Mouse (Mus musculus) hindbrain, embryonic 15.5 days (tissue): Measurements from ENCODE around the gene Ctu1. TPM values are rescaled to one million over a fixed set of nuclear protein-coding genes. Genes with fewer than 3 reads are reported as not detected.

ENCODE experiments used
- ATAC-seq: fragments of 200-750 bp; cut with Nextera tagmentation; 2 replicates; pipeline ENCODE4 v1.8.0; 2017; ENCODE audit warnings: low read depth, moderate number of reproducible peaks, moderate TSS enrichment; ENCODE audit not compliant: low FRiP score
- H3K27ac ChIP-seq: fragments of 300-500 bp; sonication (generic); replicated peaks from 2 replicates; pipeline ENCODE4 v1.5.1; 2015; ENCODE audit warnings: mild to moderate bottlenecking, inconsistent platforms
- H3K27me3 ChIP-seq: fragments of 300-500 bp; sonication (generic); 2 replicates; pipeline ENCODE4 v1.6.1; 2015; ENCODE audit warnings: control low read depth, inconsistent platforms
- H3K36me3 ChIP-seq: fragments of 300-500 bp; sonication (generic); 2 replicates; pipeline ENCODE4 v1.6.1; 2015; ENCODE audit warnings: control low read depth, inconsistent platforms
- H3K4me1 ChIP-seq: fragments of 300-500 bp; sonication (generic); replicated peaks from 2 replicates; pipeline ENCODE4 v1.6.1; 2015; ENCODE audit warnings: control low read depth, inconsistent platforms
- H3K4me2 ChIP-seq: fragments of 300-500 bp; sonication (generic); 2 replicates; pipeline ENCODE4 v1.6.1; 2015; ENCODE audit warnings: moderate library complexity, mild to moderate bottlenecking, inconsistent platforms
- H3K4me3 ChIP-seq: fragments of 300-500 bp; sonication (generic); 2 replicates; pipeline ENCODE4 v1.5.1; 2015; ENCODE audit warnings: mild to moderate bottlenecking, inconsistent platforms
- H3K9ac ChIP-seq: fragments of 300-500 bp; sonication (generic); 2 replicates; pipeline ENCODE4 v1.6.1; 2015; ENCODE audit warnings: inconsistent platforms
- H3K9me3 ChIP-seq: fragments of 300-500 bp; sonication (generic); 2 replicates; pipeline ENCODE4 v1.6.1; 2016; ENCODE audit warnings: control low read depth, inconsistent platforms
- WGBS: fragments of 180-500 bp; shearing (Covaris S2); methylation state at CpG from one replicate; pipeline ENCODE4 v1.1.7; 2015; 5-methylcytosine and 5-hydroxymethylcytosine counted together
- polyA plus RNA-seq: library from polyadenylated mRNA; unstranded; fragments of >200 nt; fragmentation: Nextera tagmentation; extraction: Ambion mirVana; gene quantifications from 2 replicates; pipeline ENCODE4 v1.2.1, GENCODE M21; 2015

Ctu1 gene
- polyA plus RNA-seq, result 21.4 and 21.5 TPM in 2 replicates

DNA sequence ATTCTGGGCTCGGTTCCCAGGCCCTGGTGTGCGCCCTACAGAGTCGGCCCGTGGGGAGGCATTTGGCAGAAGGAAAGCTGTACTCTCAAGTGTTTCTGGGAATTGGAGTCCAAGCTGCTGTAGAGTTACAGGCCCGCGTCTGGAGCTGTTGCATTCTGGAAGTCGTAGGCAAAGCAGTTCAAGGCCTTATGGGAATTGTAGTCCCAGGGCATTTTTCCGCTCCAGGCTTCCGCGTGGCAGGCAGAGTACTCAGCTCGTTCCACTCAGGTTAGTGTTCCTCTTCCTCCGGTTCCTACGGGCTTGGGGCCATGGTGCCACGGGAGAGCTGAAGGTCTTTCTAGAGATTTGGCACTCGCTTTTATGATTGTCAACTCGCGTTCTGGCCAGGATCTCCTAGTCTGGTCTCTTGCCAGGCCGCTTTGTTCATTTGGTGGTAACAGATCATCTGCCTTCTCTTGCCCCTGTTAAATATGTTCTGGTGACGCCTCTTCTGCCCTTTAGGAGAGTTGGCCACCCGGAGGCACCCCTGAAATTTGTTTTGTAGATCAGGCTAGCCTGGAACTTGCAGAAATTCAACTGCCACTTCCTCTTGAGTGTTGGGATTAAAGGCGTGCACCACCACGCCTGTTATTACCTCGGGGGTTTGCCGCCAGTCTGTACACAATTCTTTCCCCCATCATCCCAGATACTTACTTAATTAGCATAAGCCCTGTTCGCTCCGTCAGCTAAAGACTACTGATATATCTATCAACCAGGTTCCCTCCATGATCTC is at the start of gene Ctu1:
Gene Ctu1, plus strand, starts transcription at position 208 of the 772 bp plus-strand sequence.
- Histone ChIP-seq H3K9ac (peak within 1 kb of the TSS; percentile 58), H3K4me1 (peaks cover 8% of the 10 kb centered on the region), H3K4me2 (peak within 1 kb of the TSS; percentile 79), H3K4me3 (peak within 1 kb of the TSS; percentile 55), H3K9me3 (no peaks in the 10 kb centered on the region), H3K36me3 (peaks cover 23% of the 10 kb centered on the region), H3K27ac (peak within 1 kb of the TSS; percentile 66), H3K27me3 (no peaks in the 10 kb centered on the region)
- peak; percentile 96 for ATAC-seq
- WGBS, result under 1% methylated on average over 26 of the region's 26 CpGs

DNA sequence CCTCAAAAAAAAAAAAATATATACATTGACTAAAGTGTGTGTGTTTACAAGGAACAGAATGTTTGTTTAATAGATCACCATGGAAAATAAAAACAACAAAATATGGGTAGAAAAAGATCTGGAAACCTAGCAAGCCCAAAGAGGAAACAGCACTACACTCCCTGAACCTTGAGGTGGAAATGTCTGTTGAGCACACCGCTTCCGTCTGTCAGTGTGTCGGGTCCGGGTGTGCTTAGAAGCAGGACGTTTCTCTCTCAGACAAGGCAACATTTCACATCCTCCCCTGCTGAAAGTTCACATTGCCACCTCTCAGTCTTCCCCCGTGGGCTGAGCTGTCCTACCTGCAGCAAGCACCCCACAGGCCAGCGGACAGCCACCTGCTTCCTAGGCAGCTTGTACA is 48.9 kb upstream of the Ctu1 start:
- no peak for ATAC-seq
- no peaks in the 10 kb centered on the region for H3K4me1 ChIP-seq
- H3K4me3 ChIP-seq, result no peak overlapping the region
- no peaks in the 10 kb centered on the region for H3K9me3 ChIP-seq
- WGBS, result 83% methylated on average over 7 of the region's 7 CpGs
- no peak overlapping the region for H3K27ac ChIP-seq
- no peak overlapping the region for H3K4me2 ChIP-seq
- H3K9ac ChIP-seq, result no peak overlapping the region
- no peaks in the 10 kb centered on the region for H3K36me3 ChIP-seq
- H3K27me3 ChIP-seq, result no peaks in the 10 kb centered on the region

- no peaks in the 10 kb centered on the region for H3K9me3 ChIP-seq
- H3K4me3 ChIP-seq, result peak overlapping the region; percentile 10; the same call in 1 of the 2 replicates
- 13% methylated on average over 10 of the region's 10 CpGs for WGBS
- peak overlapping the region; percentile 35 for H3K4me2 ChIP-seq
- no peak overlapping the region for H3K9ac ChIP-seq
- H3K27ac ChIP-seq, result no peak overlapping the region
- H3K27me3 ChIP-seq, result no peaks in the 10 kb centered on the region
- H3K4me1 ChIP-seq, result no peaks in the 10 kb centered on the region
- 0 out of 2 replicates have a peak, but pooled peaks have one; percentile 30 for ATAC-seq
- H3K36me3 ChIP-seq, result no peaks in the 10 kb centered on the region
Measured at GRCm38 (mm10) chr7:43623819-43624218, 48.0 kb upstream of the Ctu1 start.

DNA sequence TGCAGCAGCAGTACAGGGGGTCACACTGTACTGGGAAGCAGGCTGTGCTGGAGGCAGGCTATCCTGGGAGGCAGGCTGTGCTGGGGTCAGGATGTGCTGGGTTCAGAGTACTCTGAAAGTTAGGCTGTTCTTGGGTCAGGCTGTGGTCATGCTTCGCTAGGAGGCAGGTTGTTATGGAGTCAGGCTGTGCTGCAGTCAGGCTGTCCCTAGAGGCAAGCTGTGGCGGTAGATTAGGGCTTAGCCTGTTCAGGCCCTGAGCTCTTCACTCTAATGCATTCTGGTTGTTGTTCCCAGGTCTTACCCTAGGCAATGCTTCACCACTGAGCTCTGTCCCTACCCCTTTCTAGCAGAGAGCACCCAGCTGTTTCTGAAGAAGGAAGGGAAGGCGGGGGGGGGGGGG is 46.8 kb upstream of the Ctu1 start:
- Histone ChIP-seq H3K4me3 (no peak overlapping the region), H3K27me3 (no peaks in the 10 kb centered on the region), H3K9ac (no peak overlapping the region), H3K9me3 (no peaks in the 10 kb centered on the region), H3K27ac (no peak overlapping the region), H3K36me3 (no peaks in the 10 kb centered on the region), H3K4me1 (no peaks in the 10 kb centered on the region), H3K4me2 (no peak overlapping the region)
- 59% methylated on average over 3 of the region's 3 CpGs for WGBS
- ATAC-seq, result peak; percentile 42; the same call in 1 of the 2 replicates

DNA sequence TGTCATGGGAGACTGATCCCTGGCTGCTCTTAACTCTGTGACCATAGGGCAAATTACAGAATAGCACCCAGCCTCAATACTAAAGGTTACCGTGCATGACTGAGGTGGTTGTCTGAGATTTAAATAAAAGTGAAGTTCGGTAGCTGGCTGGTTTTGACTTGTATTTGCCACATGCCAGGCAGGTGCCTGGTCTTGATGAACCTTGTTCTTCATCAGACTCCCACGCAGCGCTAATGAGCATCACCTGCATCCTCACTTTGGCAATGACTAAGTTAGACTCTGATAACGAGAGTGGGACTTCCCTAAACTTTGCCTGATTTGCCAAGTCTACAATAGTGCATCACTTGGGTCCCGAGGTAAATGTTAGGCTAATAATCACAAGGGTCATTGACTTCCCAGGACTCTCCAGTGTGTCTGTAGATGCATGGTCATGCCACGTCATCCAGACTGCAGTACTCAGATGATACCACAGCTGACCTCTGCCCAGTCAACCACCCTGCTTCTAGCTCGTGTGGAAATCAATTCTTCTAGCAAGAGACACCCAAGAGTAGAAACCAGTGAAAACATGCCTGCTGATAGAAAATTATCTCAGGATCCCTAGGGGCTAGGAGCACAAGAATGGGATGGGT is 45.9 kb upstream of the Ctu1 start:
- Histone ChIP-seq H3K27me3 (no peaks in the 10 kb centered on the region), H3K4me1 (no peaks in the 10 kb centered on the region), H3K9ac (no peak overlapping the region), H3K27ac (no peak overlapping the region), H3K9me3 (no peaks in the 10 kb centered on the region), H3K4me3 (no peak overlapping the region), H3K4me2 (no peak overlapping the region), H3K36me3 (no peaks in the 10 kb centered on the region)
- no peak for ATAC-seq
- WGBS, result 88% methylated on average over 8 of the region's 8 CpGs

DNA sequence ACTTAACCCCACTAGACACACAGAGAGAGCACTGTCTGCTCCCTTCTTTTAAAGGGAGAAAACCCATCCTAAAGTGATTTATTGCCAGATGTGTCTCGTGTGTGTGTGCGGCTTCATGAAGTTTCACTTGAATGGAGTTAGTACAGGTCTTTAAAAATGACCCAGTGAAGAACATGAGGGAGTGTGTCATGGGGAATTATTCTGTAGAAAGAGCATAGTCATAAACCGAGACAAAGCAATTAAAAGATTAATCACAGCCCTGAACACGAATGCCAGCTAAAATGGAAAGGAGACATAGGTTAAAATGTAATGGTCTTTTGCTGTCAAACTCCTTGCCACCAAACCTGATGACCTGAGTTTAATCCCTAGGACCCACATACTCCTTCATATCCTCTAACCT is 37.9 kb upstream of the Ctu1 start:
- no peak overlapping the region for H3K4me3 ChIP-seq
- 67% methylated on average over 4 of the region's 4 CpGs for WGBS
- H3K9ac ChIP-seq, result no peak overlapping the region
- ATAC-seq, result no peak
- no peak overlapping the region for H3K27ac ChIP-seq
- H3K27me3 ChIP-seq, result no peaks in the 10 kb centered on the region
- H3K4me2 ChIP-seq, result no peak overlapping the region
- no peaks in the 10 kb centered on the region for H3K36me3 ChIP-seq
- H3K9me3 ChIP-seq, result no peaks in the 10 kb centered on the region
- H3K4me1 ChIP-seq, result no peaks in the 10 kb centered on the region

DNA sequence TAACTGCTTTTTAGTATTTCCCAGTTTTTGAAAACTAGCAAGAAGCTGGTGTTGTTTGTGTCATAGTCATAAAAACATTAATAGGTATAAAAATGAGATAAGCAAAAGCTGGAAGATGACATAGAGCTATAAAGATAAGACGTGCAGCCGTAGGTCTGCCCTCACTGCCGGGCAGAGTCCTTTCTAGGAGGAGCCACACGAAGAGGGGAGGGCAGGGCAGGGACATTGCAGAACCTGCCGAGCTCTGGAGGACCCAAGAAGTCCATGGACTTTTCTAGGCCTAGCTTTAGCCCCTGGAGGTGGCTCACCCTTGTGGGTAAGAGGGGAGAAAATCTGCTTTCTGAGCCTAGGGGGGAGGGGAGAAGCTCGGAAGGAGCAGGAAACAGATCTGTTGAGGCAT is 37.3 kb upstream of the Ctu1 start, which contains the start of gene Ceacam18:
Gene Ceacam18, plus strand, starts transcription at position 208 of the 400 bp plus-strand sequence.
- no peaks in the 10 kb centered on the region for H3K36me3 ChIP-seq
- no peak within 1 kb of the TSS for H3K27ac ChIP-seq
- no peaks in the 10 kb centered on the region for H3K27me3 ChIP-seq
- no peaks in the 10 kb centered on the region for H3K9me3 ChIP-seq
- H3K4me3 ChIP-seq, result no peak within 1 kb of the TSS
- H3K9ac ChIP-seq, result no peak within 1 kb of the TSS
- no peak for ATAC-seq
- no peak within 1 kb of the TSS for H3K4me2 ChIP-seq
- 76% methylated on average over 6 of the region's 6 CpGs for WGBS
- H3K4me1 ChIP-seq, result no peaks in the 10 kb centered on the region

DNA sequence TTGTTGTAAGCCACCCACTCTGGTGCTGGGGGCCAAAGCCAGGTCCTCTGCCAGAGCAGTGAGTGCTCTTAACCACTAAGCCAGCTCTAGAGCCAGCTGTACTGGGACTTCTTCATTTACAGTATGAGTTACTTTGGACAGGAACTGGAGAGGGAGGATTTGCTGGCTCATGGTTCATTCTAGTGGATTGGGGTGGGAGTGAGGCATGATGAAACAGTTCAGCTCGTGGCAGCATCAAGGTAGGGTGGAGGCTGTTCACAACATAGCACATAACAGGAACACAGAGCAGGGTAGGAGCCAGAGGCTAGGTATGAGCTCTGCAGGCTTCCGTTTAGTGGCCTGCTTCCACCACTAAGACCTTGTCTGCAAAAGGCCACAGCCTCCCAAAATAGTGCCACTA is 35.6 kb upstream of the Ctu1 start:
- H3K4me3 ChIP-seq, result no peak overlapping the region
- no peaks in the 10 kb centered on the region for H3K4me1 ChIP-seq
- no peak overlapping the region for H3K4me2 ChIP-seq
- no peaks in the 10 kb centered on the region for H3K27me3 ChIP-seq
- no peaks in the 10 kb centered on the region for H3K36me3 ChIP-seq
- H3K9ac ChIP-seq, result no peak overlapping the region
- H3K9me3 ChIP-seq, result no peaks in the 10 kb centered on the region
- no peak overlapping the region for H3K27ac ChIP-seq
- ATAC-seq, result no peak
- 75% methylated on average over 2 of the region's 2 CpGs for WGBS

DNA sequence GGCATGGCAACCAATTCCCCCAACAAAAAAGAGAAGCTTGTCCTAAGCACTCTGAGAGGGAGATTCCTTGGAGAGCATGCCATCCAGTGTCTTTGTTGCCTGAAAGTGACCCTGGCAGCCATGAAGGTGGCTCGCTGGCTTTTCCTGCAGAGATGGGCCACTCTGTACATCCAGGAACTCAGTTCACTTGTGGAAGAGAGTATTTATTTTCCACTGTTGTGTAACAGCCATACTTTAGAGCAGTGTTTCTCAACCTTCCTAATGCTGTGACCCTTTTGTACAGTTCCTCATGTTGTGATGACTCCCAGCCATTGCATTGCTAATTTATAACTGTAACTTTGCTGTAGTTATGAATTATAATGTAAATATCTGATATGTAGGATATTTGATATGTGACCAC is 34.7 kb upstream of the Ctu1 start:
- ATAC-seq, result no peak

DNA sequence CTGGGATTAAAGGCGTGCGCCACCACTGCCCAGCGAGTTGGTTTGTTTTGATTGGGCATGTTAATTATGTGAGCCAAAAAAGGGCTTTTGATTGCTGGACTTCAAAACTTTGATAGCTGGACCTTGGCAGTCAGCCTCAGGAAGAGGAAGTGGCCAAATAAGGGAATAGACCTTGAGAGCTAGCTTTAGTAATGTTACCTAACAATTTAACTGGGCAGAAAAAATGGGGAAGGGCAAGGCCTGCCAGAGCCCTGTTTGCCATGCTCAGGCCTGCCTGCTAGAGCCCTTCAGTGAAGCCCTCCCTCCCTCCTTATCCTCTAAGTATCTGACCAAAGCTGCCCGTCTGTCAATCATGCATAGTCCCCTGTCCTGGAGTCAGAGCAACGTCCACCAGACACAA is 29.2 kb upstream of the Ctu1 start:
- 87% methylated on average over 5 of the region's 5 CpGs for WGBS
- ATAC-seq, result no peak
- no peaks in the 10 kb centered on the region for H3K4me1 ChIP-seq
- H3K27me3 ChIP-seq, result no peaks in the 10 kb centered on the region
- no peaks in the 10 kb centered on the region for H3K9me3 ChIP-seq
- H3K4me3 ChIP-seq, result no peak overlapping the region
- no peak overlapping the region for H3K9ac ChIP-seq
- H3K27ac ChIP-seq, result no peak overlapping the region
- H3K4me2 ChIP-seq, result no peak overlapping the region
- no peaks in the 10 kb centered on the region for H3K36me3 ChIP-seq

More for the DNA sequence above, 34.7 kb upstream of the Ctu1 start:
- Histone ChIP-seq H3K4me1 (no peaks in the 10 kb centered on the region), H3K36me3 (no peaks in the 10 kb centered on the region), H3K27me3 (no peaks in the 10 kb centered on the region), H3K27ac (no peak overlapping the region), H3K4me2 (no peak overlapping the region), H3K4me3 (no peak overlapping the region), H3K9ac (no peak overlapping the region), H3K9me3 (no peaks in the 10 kb centered on the region)
- 67% methylated on average over 1 of the region's 1 CpGs for WGBS

DNA sequence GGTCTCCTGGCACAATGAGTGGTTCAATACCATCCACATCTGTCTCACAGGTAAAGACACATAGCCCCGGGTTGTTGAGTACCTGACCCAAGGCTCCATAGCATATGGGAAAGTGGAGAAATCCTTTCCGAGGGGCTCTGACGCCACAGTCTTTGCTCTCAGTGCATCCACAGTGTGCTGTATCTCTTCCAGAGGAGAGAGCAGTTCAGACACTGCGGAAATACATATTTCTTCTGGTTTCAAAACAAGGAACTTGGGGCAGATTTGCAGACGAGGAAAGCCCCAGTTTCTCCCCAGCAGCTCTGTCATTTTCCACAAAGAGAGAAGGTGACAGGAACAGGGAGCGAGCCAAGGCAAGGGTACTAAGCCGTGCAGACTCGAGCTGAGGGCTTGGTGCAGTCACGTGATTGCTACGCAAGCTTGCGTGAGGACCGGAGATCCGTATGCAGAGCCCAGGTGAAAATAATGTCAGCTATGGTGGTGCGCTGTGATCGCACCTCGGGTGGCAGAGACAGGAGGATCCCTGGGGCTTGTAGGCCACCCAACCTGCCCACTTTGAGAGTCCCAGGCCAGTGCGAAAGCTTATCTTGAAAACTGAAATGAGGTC is 28.7 kb upstream of the Ctu1 start:
- no peak for ATAC-seq
- Histone ChIP-seq H3K36me3 (no peaks in the 10 kb centered on the region), H3K9ac (no peak overlapping the region), H3K4me1 (no peaks in the 10 kb centered on the region), H3K9me3 (no peaks in the 10 kb centered on the region), H3K4me3 (no peak overlapping the region), H3K4me2 (no peak overlapping the region), H3K27ac (no peak overlapping the region), H3K27me3 (no peaks in the 10 kb centered on the region)
- 81% methylated on average over 17 of the region's 17 CpGs for WGBS

GRCm38 (mm10) chr7:43652683-43653082 is 19.1 kb upstream of the Ctu1 start:
- Histone ChIP-seq H3K4me2 (no peak overlapping the region), H3K4me3 (no peak overlapping the region), H3K4me1 (no peaks in the 10 kb centered on the region), H3K9ac (no peak overlapping the region), H3K9me3 (no peaks in the 10 kb centered on the region), H3K36me3 (no peaks in the 10 kb centered on the region), H3K27me3 (no peaks in the 10 kb centered on the region), H3K27ac (no peak overlapping the region)
- 93% methylated on average over 6 of the region's 6 CpGs for WGBS
- no peak for ATAC-seq
